Mouse (Mus musculus): ENCODE results near the gene Olfr748. TPM values are rescaled to one million over a fixed set of nuclear protein-coding genes. Genes with fewer than 3 reads are reported as not detected.
A peak's percentile ranks its signal among the peaks of the same experiment; 100 is the strongest.
"Not testable (repeated sequence)": the region's sequence is repeated elsewhere in the genome, so short reads cannot be mapped to it uniquely, and the experiment has no call there.

The Olfr748 gene
- not detected in 2 replicates for polyA plus RNA-seq (2014; fragmentation: Nextera tagmentation; extraction: Ambion mirVana)

GRCm38 (mm10) chr14:50707073-50707472, at the start of gene Olfr748:
Gene Olfr748, plus strand, starts transcription at chr14:50707373.
- no peaks in the 10 kb centered on the region for H3K4me1 ChIP-seq (ENCODE audit: control insufficient read depth, insufficient read depth, low read length)
- H3K9ac ChIP-seq (ENCODE audit: low read length) = no peak within 1 kb of the TSS
- no peaks in the 10 kb centered on the region for H3K9me3 ChIP-seq (ENCODE audit: control insufficient read depth, low read length)
- no peak for DNase-seq (ENCODE audit: low spot score, missing footprints)
- no peak for ATAC-seq (ENCODE audit: low FRiP score)
- no peak within 1 kb of the TSS for H3K27ac ChIP-seq (ENCODE audit: low read depth, low read length)
- 63% methylated on average over 1 of the region's 1 CpGs for WGBS
- H3K36me3 ChIP-seq (ENCODE audit: control insufficient read depth, insufficient read depth, low read length) = no peaks in the 10 kb centered on the region
- H3K4me3 ChIP-seq (ENCODE audit: low read depth, low read length) = no peak within 1 kb of the TSS
- H3K27me3 ChIP-seq (ENCODE audit: control insufficient read depth, insufficient read depth, low read length) = no peaks in the 10 kb centered on the region
- no peak within 1 kb of the TSS for H3K4me2 ChIP-seq

- Histone ChIP-seq H3K4me3 (ENCODE audit: low read depth, low read length) (no peak within 1 kb of the TSS), H3K9me3 (ENCODE audit: control insufficient read depth, low read length) (no peaks in the 10 kb centered on the region), H3K36me3 (ENCODE audit: control insufficient read depth, insufficient read depth, low read length) (no peaks in the 10 kb centered on the region), H3K27me3 (ENCODE audit: control insufficient read depth, insufficient read depth, low read length) (no peaks in the 10 kb centered on the region), H3K27ac (ENCODE audit: low read depth, low read length) (no peak within 1 kb of the TSS), H3K4me2 (no peak within 1 kb of the TSS), H3K9ac (ENCODE audit: low read length) (no peak within 1 kb of the TSS), H3K4me1 (ENCODE audit: control insufficient read depth, insufficient read depth, low read length) (no peaks in the 10 kb centered on the region)
- WGBS = 90% methylated on average over 3 of the region's 3 CpGs
- no peak for ATAC-seq (ENCODE audit: low FRiP score)
- DNase-seq (ENCODE audit: low spot score, missing footprints) = no peak
These were observed 14.1 kb upstream of the Olfr748 start, which contains the start of gene Olfr747 for GRCm38 (mm10) chr14:50693106-50693505. Gene Olfr747, minus strand, starts transcription at chr14:50693206.

GRCm38 (mm10) chr14:50719875-50720274, 12.7 kb downstream of the Olfr748 start:
- H3K36me3 ChIP-seq (ENCODE audit: control insufficient read depth, insufficient read depth, low read length); H3K27ac ChIP-seq (ENCODE audit: low read depth, low read length); H3K9ac ChIP-seq (ENCODE audit: low read length); H3K4me2 ChIP-seq; H3K27me3 ChIP-seq (ENCODE audit: control insufficient read depth, insufficient read depth, low read length); ATAC-seq (ENCODE audit: low FRiP score); H3K4me3 ChIP-seq (ENCODE audit: low read depth, low read length); DNase-seq (ENCODE audit: low spot score, missing footprints); H3K9me3 ChIP-seq (ENCODE audit: control insufficient read depth, low read length); H3K4me1 ChIP-seq (ENCODE audit: control insufficient read depth, insufficient read depth, low read length): not testable (repeated sequence)
- 90% methylated on average over 14 of the region's 15 CpGs for WGBS

GRCm38 (mm10) chr14:50722371-50722770, 15.2 kb downstream of the Olfr748 start:
- H3K27ac ChIP-seq (ENCODE audit: low read depth, low read length); H3K4me3 ChIP-seq (ENCODE audit: low read depth, low read length); DNase-seq (ENCODE audit: low spot score, missing footprints); H3K27me3 ChIP-seq (ENCODE audit: control insufficient read depth, insufficient read depth, low read length); H3K4me1 ChIP-seq (ENCODE audit: control insufficient read depth, insufficient read depth, low read length); H3K9ac ChIP-seq (ENCODE audit: low read length); ATAC-seq (ENCODE audit: low FRiP score); H3K36me3 ChIP-seq (ENCODE audit: control insufficient read depth, insufficient read depth, low read length); H3K9me3 ChIP-seq (ENCODE audit: control insufficient read depth, low read length); H3K4me2 ChIP-seq: not testable (repeated sequence)
- whole genome bisulfite sequencing = 70% methylated on average over 3 of the region's 4 CpGs

- H3K9ac ChIP-seq (ENCODE audit: low read length) = no peak overlapping the region
- H3K4me2 ChIP-seq = no peak overlapping the region
- H3K9me3 ChIP-seq (ENCODE audit: control insufficient read depth, low read length) = no peaks in the 10 kb centered on the region
- no peak for DNase-seq (ENCODE audit: low spot score, missing footprints)
- no peaks in the 10 kb centered on the region for H3K36me3 ChIP-seq (ENCODE audit: control insufficient read depth, insufficient read depth, low read length)
- H3K4me3 ChIP-seq (ENCODE audit: low read depth, low read length) = no peak overlapping the region
- no peaks in the 10 kb centered on the region for H3K4me1 ChIP-seq (ENCODE audit: control insufficient read depth, insufficient read depth, low read length)
- no peaks in the 10 kb centered on the region for H3K27me3 ChIP-seq (ENCODE audit: control insufficient read depth, insufficient read depth, low read length)
- H3K27ac ChIP-seq (ENCODE audit: low read depth, low read length) = no peak overlapping the region
- no peak for ATAC-seq (ENCODE audit: low FRiP score)
- WGBS = 67% methylated on average over 2 of the region's 2 CpGs
These were observed 33.2 kb downstream of the Olfr748 start for GRCm38 (mm10) chr14:50740334-50740733.

- Histone ChIP-seq H3K4me1 (ENCODE audit: control insufficient read depth, insufficient read depth, low read length) (no peaks in the 10 kb centered on the region), H3K36me3 (ENCODE audit: control insufficient read depth, insufficient read depth, low read length) (no peaks in the 10 kb centered on the region), H3K4me2 (no peak overlapping the region), H3K27me3 (ENCODE audit: control insufficient read depth, insufficient read depth, low read length) (no peaks in the 10 kb centered on the region), H3K9me3 (ENCODE audit: control insufficient read depth, low read length) (no peaks in the 10 kb centered on the region), H3K4me3 (ENCODE audit: low read depth, low read length) (no peak overlapping the region), H3K27ac (ENCODE audit: low read depth, low read length) (no peak overlapping the region), H3K9ac (ENCODE audit: low read length) (no peak overlapping the region)
- 74% methylated on average over 2 of the region's 2 CpGs for WGBS
- DNase-seq (ENCODE audit: low spot score, missing footprints) = no peak
- ATAC-seq (ENCODE audit: low FRiP score) = no peak
These were observed 34.4 kb downstream of the Olfr748 start for GRCm38 (mm10) chr14:50741584-50741983.

- Histone ChIP-seq H3K4me1 (ENCODE audit: control insufficient read depth, insufficient read depth, low read length) (no peaks in the 10 kb centered on the region), H3K4me3 (ENCODE audit: low read depth, low read length) (no peak within 1 kb of the TSS), H3K36me3 (ENCODE audit: control insufficient read depth, insufficient read depth, low read length) (no peaks in the 10 kb centered on the region), H3K9ac (ENCODE audit: low read length) (no peak within 1 kb of the TSS), H3K27ac (ENCODE audit: low read depth, low read length) (no peak within 1 kb of the TSS), H3K27me3 (ENCODE audit: control insufficient read depth, insufficient read depth, low read length) (no peaks in the 10 kb centered on the region), H3K4me2 (no peak within 1 kb of the TSS), H3K9me3 (ENCODE audit: control insufficient read depth, low read length) (no peaks in the 10 kb centered on the region)
- no peak for DNase-seq (ENCODE audit: low spot score, missing footprints)
- ATAC-seq (ENCODE audit: low FRiP score) = no peak
These were observed 37.8 kb downstream of the Olfr748 start, which contains the start of gene Olfr749 for GRCm38 (mm10) chr14:50744994-50745393. Gene Olfr749, minus strand, starts transcription at chr14:50745094.

GRCm38 (mm10) chr14:50758416-50759085, 51.4 kb downstream of the Olfr748 start:
- DNase-seq (ENCODE audit: low spot score, missing footprints) (peak; percentile 39), ATAC-seq (ENCODE audit: low FRiP score) (no peak)
- no peak overlapping the region for H3K9ac ChIP-seq (ENCODE audit: low read length)
- H3K9me3 ChIP-seq (ENCODE audit: control insufficient read depth, low read length) = no peaks in the 10 kb centered on the region
- H3K4me3 ChIP-seq (ENCODE audit: low read depth, low read length) = no peak overlapping the region
- WGBS = 81% methylated on average over 5 of the region's 5 CpGs
- H3K27me3 ChIP-seq (ENCODE audit: control insufficient read depth, insufficient read depth, low read length) = no peaks in the 10 kb centered on the region
- no peak overlapping the region for H3K27ac ChIP-seq (ENCODE audit: low read depth, low read length)
- H3K4me1 ChIP-seq (ENCODE audit: control insufficient read depth, insufficient read depth, low read length) = no peaks in the 10 kb centered on the region
- no peaks in the 10 kb centered on the region for H3K36me3 ChIP-seq (ENCODE audit: control insufficient read depth, insufficient read depth, low read length)
- H3K4me2 ChIP-seq = no peak overlapping the region
